Mouse (Mus musculus): ENCODE data around the gene Acaa1a. TPM values are rescaled to one million over a fixed set of nuclear protein-coding genes. Genes with fewer than 3 reads are reported as not detected.

Acaa1a gene
- total RNA-seq, 2 experiments from 2014 or later: 77.9 to 83.1 TPM

DNA sequence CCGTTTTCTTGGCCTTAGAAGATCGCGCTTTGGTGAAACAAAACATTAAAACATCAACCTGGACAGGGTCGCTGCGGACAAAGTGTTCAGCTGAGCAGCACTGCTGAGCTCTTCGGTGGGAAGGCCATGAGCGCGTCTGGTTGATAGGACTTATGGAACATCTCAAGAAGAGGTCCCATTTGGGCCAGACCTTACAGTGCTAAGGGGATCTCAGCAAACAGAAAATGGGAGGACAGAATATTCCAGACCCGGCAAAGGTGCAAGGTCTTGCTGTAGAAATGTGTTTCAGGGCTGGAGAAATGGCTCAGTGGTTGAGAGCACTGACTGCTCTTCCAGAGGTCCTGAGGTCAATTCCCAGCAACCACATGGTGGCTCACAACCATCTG, 16.2 kb upstream of the Acaa1a start:
- Histone ChIP-seq H3K4me3 (peak overlapping the region; percentile 96), H3K27ac (peak overlapping the region; percentile 100)
- TF ChIP-seq CTCF (conservative IDR thresholded peaks at IDR 0.05): no peak
- no peak for DNase-seq (ENCODE audit: low spot score in 2 of 2)

DNA sequence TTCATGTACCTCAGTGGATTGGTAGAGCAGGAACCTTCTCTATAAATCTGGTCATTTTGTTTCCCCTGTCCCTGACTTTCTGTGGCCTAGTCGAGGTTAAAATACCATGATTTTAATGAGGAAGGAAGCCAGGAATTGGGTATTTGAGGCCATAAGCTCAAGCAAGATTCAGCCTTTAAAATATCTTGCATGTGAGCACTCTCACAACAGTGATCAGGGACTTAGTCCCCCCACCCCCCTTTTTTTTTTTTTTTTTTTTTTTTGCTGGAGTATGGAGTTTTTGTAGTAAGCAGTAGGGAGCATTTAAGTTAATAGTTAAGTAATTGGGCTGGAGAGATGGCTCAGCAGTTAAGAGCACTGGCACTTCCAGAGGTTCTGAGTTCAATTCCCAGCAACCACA, 15.3 kb upstream of the Acaa1a start:
- TF ChIP-seq CTCF (conservative IDR thresholded peaks at IDR 0.05): no peak
- H3K4me3 ChIP-seq: no peak overlapping the region
- H3K27ac ChIP-seq: no peak overlapping the region; the same call in 1 of the 2 replicates
- DNase-seq (ENCODE audit: low spot score in 2 of 2): no peak

DNA sequence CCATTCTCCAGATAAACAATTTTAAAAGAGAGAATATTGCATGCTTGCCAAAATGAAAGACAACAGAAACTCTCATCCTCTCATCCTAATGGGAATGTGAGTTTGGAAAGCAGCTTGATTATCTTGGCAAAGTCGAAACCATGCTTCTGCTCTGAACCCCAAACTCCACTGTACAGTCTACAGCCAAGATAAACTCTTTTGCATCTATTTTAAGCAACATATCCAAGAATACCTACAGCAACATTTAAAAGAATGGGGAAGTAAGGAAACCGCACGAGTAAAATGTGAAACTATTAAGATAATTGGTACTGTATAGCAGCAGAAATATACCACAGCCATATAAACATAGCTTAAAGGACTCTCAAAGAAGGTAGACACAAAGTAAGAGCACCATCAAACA, 11.0 kb upstream of the Acaa1a start:
- no peak for TF ChIP-seq CTCF (conservative IDR thresholded peaks at IDR 0.05)
- DNase-seq (ENCODE audit: low spot score in 2 of 2): no peak
- H3K4me3 ChIP-seq: no peak overlapping the region
- H3K27ac ChIP-seq: no peak overlapping the region

DNA sequence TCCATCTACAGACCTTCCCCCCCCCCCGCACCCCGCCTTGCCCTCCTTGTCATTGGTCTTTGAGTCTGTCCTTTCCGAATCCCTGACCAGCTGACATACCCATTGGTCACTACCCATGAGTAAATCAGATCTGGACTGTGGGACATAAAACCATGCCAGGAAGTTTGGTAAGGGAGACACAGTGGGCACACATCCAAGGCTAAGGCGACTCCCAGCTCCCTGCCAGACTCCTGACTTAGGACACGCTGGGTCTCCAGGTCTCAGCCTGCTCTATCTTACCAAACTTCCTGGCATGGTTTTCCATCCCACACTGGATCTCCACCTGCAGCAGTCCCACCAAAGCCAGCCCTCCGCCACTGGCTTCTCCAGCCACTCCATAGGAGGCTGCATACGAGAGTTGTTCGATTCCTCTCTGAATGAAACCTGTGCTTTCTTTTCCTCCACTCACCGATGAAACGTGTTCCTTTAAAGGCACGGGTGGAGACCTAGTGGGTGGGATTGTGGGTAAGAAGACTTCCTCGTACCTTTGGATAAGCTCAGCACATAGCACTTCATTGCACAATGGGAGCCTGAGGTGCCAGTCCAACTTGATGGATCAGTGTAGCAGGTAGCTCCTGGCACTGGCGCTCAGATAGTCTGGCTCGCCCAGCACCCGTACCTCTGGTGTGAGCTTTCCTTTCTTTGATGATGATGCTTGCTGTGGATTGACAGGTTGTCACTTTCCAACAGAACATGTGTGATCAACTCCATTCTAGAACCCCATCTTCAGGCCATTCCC, 9.1 kb upstream of the Acaa1a start:
- no peak for DNase-seq (ENCODE audit: low spot score in 2 of 2)
- Histone ChIP-seq H3K27ac (no peak overlapping the region), H3K4me3 (no peak overlapping the region)
- no peak for TF ChIP-seq CTCF (conservative IDR thresholded peaks at IDR 0.05)

DNA sequence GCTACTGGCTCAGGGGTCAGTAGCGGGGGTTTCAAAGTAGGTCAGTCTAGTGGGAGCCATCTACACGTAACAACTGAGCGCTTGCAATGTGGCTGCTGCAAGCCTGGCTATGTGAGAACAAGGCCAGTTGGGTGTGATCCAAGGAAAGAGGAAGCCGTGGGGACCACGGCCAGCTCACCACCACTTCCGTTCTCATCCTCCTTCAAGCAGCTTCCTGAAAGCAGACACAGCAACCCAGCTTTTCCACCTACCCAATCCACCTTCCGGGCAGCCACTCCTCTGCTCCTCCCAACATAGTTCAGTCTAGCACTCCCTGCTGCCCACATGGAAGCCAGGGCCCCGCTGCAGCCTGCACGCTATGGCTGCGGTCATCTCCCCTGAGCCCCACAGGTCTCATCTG, 5.2 kb upstream of the Acaa1a start:
- DNase-seq (ENCODE audit: low spot score in 2 of 2): no peak

DNA sequence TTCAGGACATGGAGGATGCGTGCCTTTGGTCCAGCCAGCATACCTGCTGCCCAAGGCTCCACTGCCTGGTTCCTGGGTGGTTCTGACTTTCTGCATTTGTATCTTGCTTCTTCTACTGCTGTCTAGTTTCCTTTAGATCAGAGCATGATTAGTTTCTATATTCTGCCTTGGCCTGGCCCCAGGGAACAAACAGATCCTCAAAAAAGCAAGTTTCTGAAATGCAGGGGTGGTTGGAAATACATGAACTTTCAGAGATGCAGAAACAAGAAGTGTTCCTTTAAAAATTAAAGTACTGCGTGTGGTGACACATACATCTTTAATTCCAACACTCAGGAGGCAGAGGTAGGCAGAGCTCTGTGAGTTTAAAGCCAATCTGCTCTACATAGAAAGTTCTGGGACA, 4.6 kb upstream of the Acaa1a start:
- DNase-seq (ENCODE audit: low spot score in 2 of 2): no peak
- peak overlapping the region; percentile 60 for H3K27ac ChIP-seq
- H3K4me3 ChIP-seq: no peak overlapping the region
- TF ChIP-seq CTCF (conservative IDR thresholded peaks at IDR 0.05): no peak

More for the DNA sequence above, 5.2 kb upstream of the Acaa1a start:
- no peak for TF ChIP-seq CTCF (conservative IDR thresholded peaks at IDR 0.05)
- Histone ChIP-seq H3K4me3 (no peak overlapping the region), H3K27ac (peak overlapping the region; percentile 60)

DNA sequence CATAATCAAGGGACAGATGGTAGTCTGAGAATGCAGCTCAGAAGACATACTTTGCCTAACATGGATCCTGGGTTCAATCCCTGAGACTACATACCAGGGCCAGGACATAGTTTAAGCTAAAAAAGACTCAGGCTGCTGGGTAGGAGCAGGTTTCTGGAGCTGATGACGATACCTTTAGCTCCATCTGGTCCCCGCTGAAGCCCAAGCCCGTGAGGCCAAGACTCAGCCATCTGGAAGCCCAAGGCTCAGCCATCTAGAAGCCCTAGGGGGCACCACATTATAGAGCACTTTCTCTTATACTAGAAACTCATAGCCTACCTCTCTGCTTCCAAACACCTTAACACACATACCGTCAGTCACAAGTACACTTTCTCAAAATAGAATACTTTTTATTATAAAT, 3.9 kb upstream of the Acaa1a start:
- no peak for DNase-seq (ENCODE audit: low spot score in 2 of 2)
- Histone ChIP-seq H3K4me3 (no peak overlapping the region), H3K27ac (no peak overlapping the region)
- no peak for TF ChIP-seq CTCF (conservative IDR thresholded peaks at IDR 0.05)

DNA sequence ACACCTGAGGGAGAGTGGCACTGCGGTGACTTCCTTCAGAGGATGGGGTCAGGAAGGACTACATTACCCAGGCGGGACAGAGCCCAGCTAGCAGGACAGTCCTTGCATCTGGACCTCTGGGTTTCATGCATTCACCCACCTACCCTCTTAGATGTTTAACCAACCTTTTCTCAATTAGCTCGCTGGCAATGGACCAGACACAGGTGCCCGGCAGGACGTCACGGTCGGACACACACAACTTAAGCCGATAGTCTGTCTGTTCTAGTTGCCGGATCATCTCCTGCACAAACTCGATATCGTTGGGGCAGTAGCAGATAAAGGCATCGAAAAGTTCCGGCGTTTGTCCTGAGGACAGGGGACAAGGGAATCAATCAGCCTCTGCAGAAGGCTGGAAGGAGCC, 1.6 kb upstream of the Acaa1a start:
- no peak overlapping the region for H3K4me3 ChIP-seq
- DNase-seq (ENCODE audit: low spot score in 2 of 2): no peak
- no peak for TF ChIP-seq CTCF (conservative IDR thresholded peaks at IDR 0.05)
- H3K27ac ChIP-seq: no peak overlapping the region

DNA sequence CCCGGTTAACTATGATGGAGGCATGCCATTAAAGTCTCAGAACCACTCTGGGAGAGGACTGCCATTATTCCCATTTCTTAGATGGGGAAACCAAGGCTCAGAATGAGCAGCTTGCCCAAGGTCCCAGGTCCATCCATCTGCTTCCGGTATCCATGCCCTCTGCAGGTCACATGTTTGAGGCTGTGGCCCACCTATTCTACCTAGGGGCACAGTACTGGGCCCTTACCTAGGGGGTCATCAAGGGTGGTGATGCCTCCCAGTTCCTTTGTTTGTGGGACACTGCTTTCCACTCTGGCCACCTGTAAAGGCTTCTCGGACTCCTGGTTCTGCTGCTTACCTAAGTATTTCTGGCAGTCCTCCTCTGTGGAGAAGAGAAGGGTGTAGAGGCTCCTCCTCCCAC, 1.1 kb upstream of the Acaa1a start:
- TF ChIP-seq CTCF (conservative IDR thresholded peaks at IDR 0.05): no peak
- no peak for DNase-seq (ENCODE audit: low spot score in 2 of 2)
- no peak overlapping the region for H3K4me3 ChIP-seq
- no peak overlapping the region for H3K27ac ChIP-seq

DNA sequence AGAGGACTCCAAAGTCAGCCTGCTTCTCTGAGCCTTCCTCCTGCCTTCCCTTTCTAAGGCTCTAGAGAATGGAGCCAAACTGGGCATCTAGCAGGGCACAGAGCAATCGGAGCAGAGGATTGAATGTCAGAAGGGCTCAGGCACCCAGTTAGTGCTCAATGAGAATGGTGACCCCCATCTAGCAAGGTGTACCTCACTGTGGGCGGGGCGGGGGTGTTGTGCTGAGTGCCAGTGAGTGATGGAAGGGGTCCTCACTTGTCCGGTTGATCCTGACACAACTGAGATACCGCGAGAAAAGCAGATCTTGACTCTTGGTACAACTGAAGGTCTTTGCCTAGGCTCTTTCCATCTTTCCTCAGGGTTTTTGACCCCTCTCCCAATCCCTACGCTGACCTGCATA, 370 bp upstream of the Acaa1a start:
- Histone ChIP-seq H3K4me3 (peak overlapping the region; percentile 75), H3K27ac (peak overlapping the region; percentile 96)
- TF ChIP-seq CTCF (conservative IDR thresholded peaks at IDR 0.05): no peak
- no peak for DNase-seq (ENCODE audit: low spot score in 2 of 2)

DNA sequence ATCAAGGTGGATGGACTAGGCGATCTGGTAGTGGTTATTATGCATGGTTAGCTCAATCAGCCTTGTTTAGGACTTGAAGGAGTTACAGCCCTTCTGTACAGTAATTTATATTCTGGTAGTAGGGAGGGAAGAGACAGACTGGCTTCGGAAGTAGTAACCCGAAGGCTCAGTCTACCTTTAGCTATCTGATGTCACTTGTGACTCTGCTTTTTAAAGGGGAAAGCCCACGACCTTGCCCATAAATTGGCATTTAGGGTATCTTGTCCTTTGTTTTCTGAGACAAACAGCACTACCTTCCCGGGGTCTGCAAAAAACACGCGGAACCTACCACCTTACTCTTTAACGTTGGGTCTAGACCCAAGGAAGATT, 720 bp downstream of the Acaa1a start:
- no peak for TF ChIP-seq CTCF (conservative IDR thresholded peaks at IDR 0.05)
- Histone ChIP-seq H3K4me3 (peak overlapping the region; percentile 75), H3K27ac (peak overlapping the region; percentile 96)
- DNase-seq (ENCODE audit: low spot score in 2 of 2): no peak

DNA sequence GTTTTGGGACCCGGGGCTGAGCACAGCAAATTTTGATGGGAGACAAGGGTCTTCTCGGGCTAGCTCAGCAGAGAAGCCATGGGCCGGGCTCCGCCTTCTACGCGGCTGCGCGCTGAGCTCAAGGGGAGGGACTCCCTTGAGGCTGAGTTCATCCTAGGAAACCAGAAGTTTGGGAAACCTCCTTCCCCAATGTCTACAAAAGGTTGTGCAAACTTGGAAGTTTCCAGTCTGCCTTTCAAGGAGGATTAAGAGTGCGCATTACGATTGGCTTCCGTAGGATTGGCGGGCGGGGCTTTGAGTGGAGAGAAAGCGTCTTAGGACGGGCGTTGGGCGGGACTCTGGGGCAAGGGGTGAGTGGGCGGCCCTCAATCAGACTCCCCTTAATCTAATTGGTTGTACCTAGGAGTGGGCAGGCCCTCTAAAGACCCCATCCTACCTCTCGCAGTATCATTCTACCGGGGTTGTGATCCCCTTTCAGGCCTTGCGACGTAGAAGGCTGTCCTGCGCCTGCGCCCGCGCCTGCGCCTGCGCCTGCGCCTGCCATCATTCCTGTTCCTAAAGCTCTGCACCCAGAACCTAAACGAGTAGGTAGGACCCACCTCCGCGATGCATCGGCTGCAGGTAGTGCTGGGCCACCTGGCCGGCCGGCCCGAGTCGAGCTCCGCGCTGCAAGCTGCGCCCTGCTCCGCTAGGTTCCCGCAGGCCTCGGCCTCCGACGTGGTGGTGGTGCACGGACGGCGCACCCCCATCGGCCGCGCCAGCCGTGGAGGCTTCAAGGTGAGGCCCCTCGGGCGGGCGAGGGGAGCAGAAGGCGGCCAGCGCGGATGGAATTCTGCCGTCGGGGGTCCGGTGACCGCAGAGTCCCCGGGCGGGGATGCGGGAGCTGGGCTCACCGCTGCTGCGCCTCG, 1.7 kb downstream of the Acaa1a start, which contains the start of gene Myd88:
Gene Myd88 (minus strand): TSS at position 503 of the 908 bp plus-strand sequence.
- peak within 1 kb of the TSS; percentile 75 for H3K4me3 ChIP-seq
- DNase-seq (ENCODE audit: low spot score in 2 of 2): peak; percentile 91 to 98
- no peak for TF ChIP-seq CTCF (conservative IDR thresholded peaks at IDR 0.05)
- H3K27ac ChIP-seq: peak within 1 kb of the TSS; percentile 96

DNA sequence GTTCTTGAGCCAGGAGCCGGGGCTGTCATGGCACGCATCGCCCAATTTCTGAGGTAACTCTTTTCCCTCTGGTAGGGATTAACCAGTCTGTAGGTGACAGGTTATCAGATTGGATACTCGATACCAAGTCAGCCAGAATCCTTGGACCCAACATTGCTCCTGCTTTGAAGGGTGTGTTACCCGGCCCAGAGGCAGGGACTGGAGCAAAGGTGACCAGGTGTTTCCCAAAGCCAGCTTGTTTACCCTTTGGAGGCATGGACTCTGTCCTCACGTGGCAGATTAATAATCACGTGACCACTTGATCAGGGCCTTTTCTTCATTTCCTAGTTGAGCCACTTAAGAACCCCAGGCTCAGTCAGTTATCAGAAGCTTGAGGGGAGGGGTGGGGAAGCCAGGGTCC, 3.3 kb downstream of the Acaa1a start:
- Histone ChIP-seq H3K27ac (no peak overlapping the region), H3K4me3 (no peak overlapping the region)
- DNase-seq (ENCODE audit: low spot score in 2 of 2): no peak
- no peak for TF ChIP-seq CTCF (conservative IDR thresholded peaks at IDR 0.05)

All from layer of hippocampus, adult 2 months (tissue).